Mouse (Mus musculus) forebrain, embryonic 12.5 days (tissue): ENCODE data around the gene Macrod2. TPM values are rescaled to one million over a fixed set of nuclear protein-coding genes. Genes with fewer than 3 reads are reported as not detected.

Source experiments
- ATAC-seq: fragments of 200-750 bp; cut with Nextera tagmentation; 2 replicates; pipeline ENCODE4 v1.8.0; 2017; ENCODE audit warnings: moderate TSS enrichment; ENCODE audit not compliant: low FRiP score
- H3K27ac ChIP-seq: fragments of 300-500 bp; sonication (generic); 2 replicates; pipeline ENCODE4 v1.5.1; 2016; ENCODE audit warnings: mild to moderate bottlenecking
- H3K27me3 ChIP-seq: fragments of 300-500 bp; sonication (generic); 2 replicates; pipeline ENCODE4 v1.6.1; 2016; ENCODE audit warnings: mild to moderate bottlenecking
- H3K36me3 ChIP-seq: fragments of 300-500 bp; sonication (generic); replicated peaks from 2 replicates; pipeline ENCODE4 v1.6.1; 2016; ENCODE audit warnings: mild to moderate bottlenecking
- H3K4me1 ChIP-seq: fragments of 300-500 bp; sonication (generic); 2 replicates; pipeline ENCODE4 v1.6.1; 2016
- H3K4me2 ChIP-seq: fragments of 300-500 bp; sonication (generic); 2 replicates; pipeline ENCODE4 v1.6.1; 2016; ENCODE audit warnings: mild to moderate bottlenecking, moderate library complexity
- H3K4me3 ChIP-seq: fragments of 300-500 bp; sonication (generic); replicated peaks from 2 replicates; pipeline ENCODE4 v1.5.1; 2016; ENCODE audit warnings: mild to moderate bottlenecking
- H3K9ac ChIP-seq: fragments of 300-500 bp; sonication (generic); 2 replicates; pipeline ENCODE4 v1.6.1; 2016; ENCODE audit warnings: mild to moderate bottlenecking
- H3K9me3 ChIP-seq: fragments of 300-500 bp; sonication (generic); 2 replicates; pipeline ENCODE4 v1.6.1; 2016
- WGBS: fragments of 180-500 bp; shearing (Covaris S2); methylation state at CpG from one replicate; pipeline ENCODE4 v1.1.7; 2016; 5-methylcytosine and 5-hydroxymethylcytosine counted together
- polyA plus RNA-seq: library from polyadenylated mRNA; unstranded; fragments of >200 nt; fragmentation: Nextera tagmentation; extraction: Ambion mirVana; gene quantifications from 2 replicates; pipeline ENCODE4 v1.2.1, GENCODE M21; 2016

Macrod2 gene
- polyA plus RNA-seq, 1 experiment from 2014 or later = 52.0 TPM

- Histone ChIP-seq H3K9me3 (no peaks in the 10 kb centered on the region), H3K36me3 (no peaks in the 10 kb centered on the region), H3K27me3 (no peaks in the 10 kb centered on the region), H3K27ac (no peak overlapping the region), H3K4me2 (no peak overlapping the region), H3K9ac (no peak overlapping the region), H3K4me3 (no peak overlapping the region), H3K4me1 (peaks cover 4% of the 10 kb centered on the region; the same call in 1 of the 2 replicates)
- WGBS = 70% methylated on average over 16 of the region's 16 CpGs
- ATAC-seq = no peak
These were observed 1039.8 kb downstream of the Macrod2 start for GRCm38 (mm10) chr2:141434731-141435570.

GRCm38 (mm10) chr2:141441896-141442295 lies 1046.8 kb downstream of the Macrod2 start:
- ATAC-seq = no peak
- Histone ChIP-seq H3K9ac (no peak overlapping the region), H3K9me3 (no peaks in the 10 kb centered on the region), H3K4me2 (no peak overlapping the region), H3K4me3 (no peak overlapping the region), H3K36me3 (no peaks in the 10 kb centered on the region), H3K4me1 (no peaks in the 10 kb centered on the region), H3K27ac (no peak overlapping the region), H3K27me3 (no peaks in the 10 kb centered on the region)
- WGBS = 79% methylated on average over 2 of the region's 2 CpGs

GRCm38 (mm10) chr2:141449078-141449680 lies 1054.1 kb downstream of the Macrod2 start:
- Histone ChIP-seq H3K9me3 (no peaks in the 10 kb centered on the region), H3K27me3 (no peaks in the 10 kb centered on the region), H3K36me3 (no peaks in the 10 kb centered on the region), H3K9ac (no peak overlapping the region), H3K4me2 (no peak overlapping the region), H3K27ac (no peak overlapping the region), H3K4me1 (no peaks in the 10 kb centered on the region), H3K4me3 (no peak overlapping the region)
- peak; percentile 75 for ATAC-seq
- WGBS = 61% methylated on average over 2 of the region's 2 CpGs

GRCm38 (mm10) chr2:141463946-141464345 lies 1068.8 kb downstream of the Macrod2 start:
- Histone ChIP-seq H3K27me3 (no peaks in the 10 kb centered on the region), H3K4me1 (no peaks in the 10 kb centered on the region), H3K36me3 (no peaks in the 10 kb centered on the region), H3K4me2 (no peak overlapping the region), H3K9me3 (no peaks in the 10 kb centered on the region), H3K9ac (no peak overlapping the region), H3K27ac (no peak overlapping the region), H3K4me3 (no peak overlapping the region)
- 98% methylated on average over 1 of the region's 1 CpGs for WGBS
- no peak for ATAC-seq

- no peaks in the 10 kb centered on the region for H3K36me3 ChIP-seq
- H3K27me3 ChIP-seq = no peaks in the 10 kb centered on the region
- no peak overlapping the region for H3K4me3 ChIP-seq
- H3K27ac ChIP-seq = no peak overlapping the region
- H3K4me1 ChIP-seq = no peaks in the 10 kb centered on the region
- H3K9ac ChIP-seq = no peak overlapping the region
- no peaks in the 10 kb centered on the region for H3K9me3 ChIP-seq
- H3K4me2 ChIP-seq = no peak overlapping the region
- ATAC-seq = no peak
- WGBS = 85% methylated on average over 1 of the region's 1 CpGs
These were observed 1077.7 kb downstream of the Macrod2 start for GRCm38 (mm10) chr2:141472791-141473190.

GRCm38 (mm10) chr2:141477585-141477984 lies 1082.5 kb downstream of the Macrod2 start:
- Histone ChIP-seq H3K27ac (no peak overlapping the region), H3K4me1 (no peaks in the 10 kb centered on the region), H3K4me3 (no peak overlapping the region), H3K27me3 (no peaks in the 10 kb centered on the region), H3K36me3 (no peaks in the 10 kb centered on the region), H3K9ac (no peak overlapping the region), H3K9me3 (no peaks in the 10 kb centered on the region), H3K4me2 (no peak overlapping the region)
- 67% methylated on average over 3 of the region's 3 CpGs for WGBS
- ATAC-seq = no peak

GRCm38 (mm10) chr2:141490518-141490917 lies 1095.4 kb downstream of the Macrod2 start:
- no peak overlapping the region for H3K4me3 ChIP-seq
- H3K27ac ChIP-seq = no peak overlapping the region
- H3K4me1 ChIP-seq = no peaks in the 10 kb centered on the region
- H3K4me2 ChIP-seq = no peak overlapping the region
- whole genome bisulfite sequencing = 37% methylated on average over 3 of the region's 3 CpGs
- no peak overlapping the region for H3K9ac ChIP-seq
- H3K36me3 ChIP-seq = no peaks in the 10 kb centered on the region
- H3K27me3 ChIP-seq = no peaks in the 10 kb centered on the region
- no peaks in the 10 kb centered on the region for H3K9me3 ChIP-seq
- no peak for ATAC-seq

- Histone ChIP-seq H3K27me3 (no peaks in the 10 kb centered on the region), H3K36me3 (no peaks in the 10 kb centered on the region), H3K4me2 (no peak overlapping the region), H3K9ac (no peak overlapping the region), H3K9me3 (no peaks in the 10 kb centered on the region), H3K4me1 (peaks cover 5% of the 10 kb centered on the region; the same call in 1 of the 2 replicates), H3K27ac (no peak overlapping the region), H3K4me3 (no peak overlapping the region)
- no peak for ATAC-seq
- 96% methylated on average over 3 of the region's 3 CpGs for WGBS
These were observed 1110.3 kb downstream of the Macrod2 start for GRCm38 (mm10) chr2:141505451-141505850.

- peak; percentile 80 for ATAC-seq
These were observed 1113.1 kb downstream of the Macrod2 start for GRCm38 (mm10) chr2:141507929-141508897.

GRCm38 (mm10) chr2:141514976-141515375 lies 1119.9 kb downstream of the Macrod2 start:
- peak; percentile 53; the same call in 1 of the 2 replicates for ATAC-seq
- 0 out of 2 replicates have a peak overlapping the region, but pooled peaks have one; percentile 3 for H3K27ac ChIP-seq
- no peaks in the 10 kb centered on the region for H3K9me3 ChIP-seq
- H3K4me2 ChIP-seq = no peak overlapping the region
- 42% methylated on average over 3 of the region's 3 CpGs for WGBS
- no peaks in the 10 kb centered on the region for H3K27me3 ChIP-seq
- H3K36me3 ChIP-seq = no peaks in the 10 kb centered on the region
- no peak overlapping the region for H3K9ac ChIP-seq
- peaks cover 6% of the 10 kb centered on the region; the same call in 1 of the 2 replicates for H3K4me1 ChIP-seq
- no peak overlapping the region for H3K4me3 ChIP-seq

More at GRCm38 (mm10) chr2:141507929-141508897, 1113.1 kb downstream of the Macrod2 start:
- H3K9me3 ChIP-seq = no peaks in the 10 kb centered on the region
- H3K9ac ChIP-seq = no peak overlapping the region
- H3K36me3 ChIP-seq = no peaks in the 10 kb centered on the region
- H3K4me1 ChIP-seq = peaks cover 5% of the 10 kb centered on the region; the same call in 1 of the 2 replicates
- no peak overlapping the region for H3K4me3 ChIP-seq
- no peak overlapping the region for H3K27ac ChIP-seq
- no peak overlapping the region for H3K4me2 ChIP-seq
- 46% methylated on average over 9 of the region's 9 CpGs for WGBS
- no peaks in the 10 kb centered on the region for H3K27me3 ChIP-seq

GRCm38 (mm10) chr2:141522081-141522480 lies 1127.0 kb downstream of the Macrod2 start:
- no peaks in the 10 kb centered on the region for H3K36me3 ChIP-seq
- H3K27ac ChIP-seq = no peak overlapping the region
- no peak overlapping the region for H3K9ac ChIP-seq
- H3K9me3 ChIP-seq = no peaks in the 10 kb centered on the region
- no peak for ATAC-seq
- H3K4me3 ChIP-seq = no peak overlapping the region
- 70% methylated on average over 4 of the region's 4 CpGs for WGBS
- no peak overlapping the region for H3K4me2 ChIP-seq
- no peaks in the 10 kb centered on the region for H3K27me3 ChIP-seq
- H3K4me1 ChIP-seq = no peaks in the 10 kb centered on the region

GRCm38 (mm10) chr2:141545877-141546276 lies 1150.8 kb downstream of the Macrod2 start:
- no peak for ATAC-seq

More at GRCm38 (mm10) chr2:141545877-141546276, 1150.8 kb downstream of the Macrod2 start:
- Histone ChIP-seq H3K27me3 (no peaks in the 10 kb centered on the region), H3K4me3 (no peak overlapping the region), H3K9me3 (no peaks in the 10 kb centered on the region), H3K9ac (no peak overlapping the region), H3K36me3 (no peaks in the 10 kb centered on the region), H3K4me2 (no peak overlapping the region), H3K4me1 (no peaks in the 10 kb centered on the region), H3K27ac (no peak overlapping the region)
